In genomic region chr6:128437288-128437687, GRCm38 (mm10) we compare ENCODE assay signal across 9 mouse cellular contexts. TPM values are rescaled to one million over a fixed set of nuclear protein-coding genes. Genes with fewer than 3 reads are reported as not detected.
DNase-seq lines count a peak whose midpoint lies in the region; ATAC-seq and TF ChIP-seq lines count a peak whose summit lies in the region.
"Had no signal": no experiment of that assay in that cellular context is flagged by ENCODE, and none has a peak within 500 bp of the region (broad histone marks: within the 10 kb centered on the region; RNA-seq: fewer than 3 reads in every experiment).

No protein-coding gene starts in this region.

- H3K27me3 ChIP-seq in heart, embryonic 14.5 days (ENCODE audit: control insufficient read depth, insufficient read depth, low read length): no peaks in the 10 kb centered on the region
- H3K27me3 ChIP-seq in G1E (ENCODE audit: insufficient read depth, low read length): no peaks in the 10 kb centered on the region; the same call in 1 of the 2 replicates
- peaks cover 17% of the 10 kb centered on the region; the same call in 1 of the 2 replicates for H3K27me3 ChIP-seq in hindbrain, embryonic 10.5 days (ENCODE audit: insufficient read depth, poor library complexity, severe bottlenecking)
- peaks cover 17% of the 10 kb centered on the region for H3K27me3 ChIP-seq in midbrain, embryonic 10.5 days (ENCODE audit: low read depth, poor library complexity, severe bottlenecking)

- no peaks in the 10 kb centered on the region for H3K9me3 ChIP-seq in heart, embryonic 14.5 days (ENCODE audit: control insufficient read depth, low read length)
- no peaks in the 10 kb centered on the region for H3K9me3 ChIP-seq in G1E (replicated peaks)
- H3K9me3 ChIP-seq in hindbrain, embryonic 10.5 days: no peaks in the 10 kb centered on the region
- H3K9me3 ChIP-seq in midbrain, embryonic 10.5 days (replicated peaks): no peaks in the 10 kb centered on the region

- ATAC-seq in heart, embryonic 14.5 days (ENCODE audit: insufficient number of reproducible peaks, insufficient read depth, low FRiP score, low read depth): no peak
- ATAC-seq in G1E (ENCODE audit: extremely low read depth, insufficient number of reproducible peaks, low FRiP score, poor library complexity, severe bottlenecking): no peak

- no peak for TF ChIP-seq CTCF in G1E (IDR thresholded peaks at IDR 0.05; ENCODE audit: low read depth, low read length)

- peak overlapping the region; percentile 79 to 98 for H3K4me3 ChIP-seq in heart, embryonic 14.5 days (ENCODE audit: control insufficient read depth in 1 of 2, insufficient read depth in 1 of 2, low read depth in 1 of 2, low read length in 2 of 2)
- H3K4me3 ChIP-seq in G1E (ENCODE audit: low read depth, low read length): peak overlapping the region; percentile 97
- H3K4me3 ChIP-seq in hindbrain, embryonic 10.5 days: peak overlapping the region; percentile 96
- peak overlapping the region; percentile 97 for H3K4me3 ChIP-seq in midbrain, embryonic 10.5 days

- 3% methylated on average over 10 of the region's 10 CpGs for WGBS in heart, embryonic 14.5 days
- WGBS in hindbrain, embryonic 10.5 days: 7% methylated on average over 10 of the region's 10 CpGs
- WGBS in midbrain, embryonic 10.5 days: 7% methylated on average over 10 of the region's 10 CpGs

- peak overlapping the region; percentile 65 for H3K4me2 ChIP-seq in heart, embryonic 14.5 days (ENCODE audit: low read length)

- peaks cover 42% of the 10 kb centered on the region for H3K36me3 ChIP-seq in heart, embryonic 14.5 days (ENCODE audit: control insufficient read depth, insufficient read depth, low read length)
- peaks cover 50% of the 10 kb centered on the region for H3K36me3 ChIP-seq in G1E (replicated peaks)
- peaks cover 45% of the 10 kb centered on the region for H3K36me3 ChIP-seq in hindbrain, embryonic 10.5 days
- peaks cover 44% of the 10 kb centered on the region for H3K36me3 ChIP-seq in midbrain, embryonic 10.5 days

- H3K4me1 ChIP-seq in heart, embryonic 14.5 days (ENCODE audit: control insufficient read depth in 2 of 2, insufficient read depth in 2 of 2, low read length in 2 of 2): peaks cover 21 to 42% of the 10 kb centered on the region in 2 experiments
- H3K4me1 ChIP-seq in G1E (ENCODE audit: insufficient read depth, low read depth, low read length): peaks cover 49% of the 10 kb centered on the region
- peaks cover 18% of the 10 kb centered on the region for H3K4me1 ChIP-seq in hindbrain, embryonic 10.5 days (replicated peaks)
- peaks cover 21% of the 10 kb centered on the region for H3K4me1 ChIP-seq in midbrain, embryonic 10.5 days

- peak overlapping the region; percentile 99 for H3K9ac ChIP-seq in heart, embryonic 14.5 days (ENCODE audit: low read length)

- peak overlapping the region; percentile 83 to 96 for H3K27ac ChIP-seq in heart, embryonic 14.5 days (replicated peaks in 1 of 2; ENCODE audit: control insufficient read depth in 1 of 2, insufficient read depth in 1 of 2, low read depth in 2 of 2, low read length in 2 of 2)
- peak overlapping the region; percentile 98 for H3K27ac ChIP-seq in hindbrain, embryonic 10.5 days
- peak overlapping the region; percentile 99 for H3K27ac ChIP-seq in midbrain, embryonic 10.5 days (replicated peaks)

- no peak for DNase-seq in heart, adult 18-20 months
- peak; percentile 18 for DNase-seq in G1E (ENCODE audit: low spot score)
- no peak for DNase-seq in hindbrain, embryonic 10.5 days (ENCODE audit: low spot score)
- no peak for DNase-seq in midbrain, embryonic 10.5 days (ENCODE audit: low spot score)
- no peak for DNase-seq in yolk sac, embryonic 10.5 days (ENCODE audit: low spot score)
- DNase-seq in urinary bladder, postnatal 25 days (ENCODE audit: low spot score): no peak
- no peak for DNase-seq in gastrocnemius, postnatal 10 days

RNA-seq across cellular contexts. Expression of gene Fkbp4, which starts 1.2 kb away (rescaled TPM):
- polyA plus RNA-seq in heart, embryonic 14.5 days (2014; fragmentation: Nextera tagmentation; extraction: Ambion mirVana): 220 and 251 TPM in 2 replicates
- 100 to 1,000 TPM; 352 to 419 TPM for total RNA-seq in heart, adult 18-20 months (2021)
- total RNA-seq in G1E (2014; fragmentation: Nextera tagmentation) (127 and 144 TPM in 2 replicates), G1E (2017) (240 and 265 TPM in 2 replicates)
- polyA plus RNA-seq in G1E (2012): 341 and 369 TPM in 2 replicates
- polyA plus RNA-seq in hindbrain, embryonic 10.5 days (2016; fragmentation: Nextera tagmentation; extraction: Ambion mirVana): 548 and 688 TPM in 2 replicates
- polyA plus RNA-seq in midbrain, embryonic 10.5 days (2016; fragmentation: Nextera tagmentation; extraction: Ambion mirVana): 652 and 727 TPM in 2 replicates
- total RNA-seq in gastrocnemius, postnatal 10 days (2021): 10 to 100 TPM; 88.1 to 90.8 TPM

RNA-seq across cellular contexts. Expression of gene Itfg2, which starts 12.6 kb away (rescaled TPM):
- 28.4 and 28.6 TPM in 2 replicates for polyA plus RNA-seq in heart, embryonic 14.5 days (2014; fragmentation: Nextera tagmentation; extraction: Ambion mirVana)
- 10 to 100 TPM; 17.0 to 22.0 TPM for total RNA-seq in heart, adult 18-20 months (2021)
- total RNA-seq in G1E (2014; fragmentation: Nextera tagmentation): 27.2 and 71.2 TPM in 2 replicates
- 12.3 and 16.2 TPM in 2 replicates for total RNA-seq in G1E (2017)
- 22.4 and 28.6 TPM in 2 replicates for polyA plus RNA-seq in G1E (2012)
- polyA plus RNA-seq in hindbrain, embryonic 10.5 days (2016; fragmentation: Nextera tagmentation; extraction: Ambion mirVana): 39.0 and 41.3 TPM in 2 replicates
- polyA plus RNA-seq in midbrain, embryonic 10.5 days (2016; fragmentation: Nextera tagmentation; extraction: Ambion mirVana): 41.6 and 42.8 TPM in 2 replicates
- 10 to 100 TPM; 21.6 to 24.9 TPM for total RNA-seq in gastrocnemius, postnatal 10 days (2021)

RNA-seq across cellular contexts. Expression of gene Nrip2, which starts 38.2 kb away (rescaled TPM):
- 2.1 and 2.5 TPM in 2 replicates for polyA plus RNA-seq in heart, embryonic 14.5 days (2014; fragmentation: Nextera tagmentation; extraction: Ambion mirVana)
- total RNA-seq in heart, adult 18-20 months (2021): 1 to 10 TPM; 1.3 TPM
- not detected in 2 replicates for total RNA-seq in G1E (2014; fragmentation: Nextera tagmentation)
- 0.06 and 0.11 TPM in 2 replicates for total RNA-seq in G1E (2017)
- not detected in 2 replicates for polyA plus RNA-seq in G1E (2012)
- 2.5 and 3.3 TPM in 2 replicates for polyA plus RNA-seq in hindbrain, embryonic 10.5 days (2016; fragmentation: Nextera tagmentation; extraction: Ambion mirVana)
- 2.5 and 3.5 TPM in 2 replicates for polyA plus RNA-seq in midbrain, embryonic 10.5 days (2016; fragmentation: Nextera tagmentation; extraction: Ambion mirVana)
- total RNA-seq in gastrocnemius, postnatal 10 days (2021): 1 to 10 TPM; 3.3 to 3.4 TPM
- total RNA-seq: hematopoietic stem cell, adult 5-6 weeks had no signal
